Mouse (Mus musculus): Measurements from ENCODE around the gene Lrrc74b.
"Not testable (repeated sequence)": the region's sequence is repeated elsewhere in the genome, so short reads cannot be mapped to it uniquely, and the experiment has no call there.

The Lrrc74b gene

DNA sequence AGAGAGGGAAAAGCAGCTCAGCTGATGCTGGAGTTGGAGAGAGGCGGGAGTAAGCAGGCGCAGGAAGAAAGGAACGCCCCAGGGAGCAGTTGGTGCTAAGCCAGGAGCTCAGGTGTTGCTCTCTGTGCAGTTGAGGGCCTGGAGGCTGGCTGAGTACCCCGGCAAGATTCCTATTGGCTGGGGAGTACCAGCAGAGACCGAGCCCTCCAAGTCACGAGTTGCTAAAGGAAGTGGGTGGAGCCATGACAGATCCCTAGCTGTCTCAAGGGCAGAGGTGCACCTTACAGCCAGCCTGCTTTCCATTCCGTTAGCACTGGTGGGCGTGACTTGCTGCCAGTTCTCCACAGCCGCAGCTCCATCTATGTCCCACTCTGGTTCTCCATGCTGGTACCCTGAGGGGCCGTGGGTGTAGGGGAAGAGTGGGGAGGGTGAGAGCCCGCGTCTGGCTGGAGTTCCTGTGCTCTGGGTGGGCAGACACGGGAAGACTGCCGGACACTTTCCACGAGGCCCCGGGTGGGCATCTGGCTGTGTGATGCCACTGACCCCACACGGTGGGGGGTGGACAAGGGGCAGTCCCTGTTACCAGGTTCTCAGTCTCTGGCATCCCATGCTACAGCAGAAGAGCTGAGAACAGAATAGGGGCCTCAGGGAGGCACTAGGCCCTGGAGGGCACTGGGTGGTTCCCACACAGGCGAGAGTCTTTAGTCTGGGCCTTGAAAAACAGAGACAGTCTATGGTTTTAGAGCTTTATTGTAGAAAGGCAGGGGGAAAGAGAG, 6.9 kb downstream of the Lrrc74b start:
- DNase-seq (ENCODE audit: extremely low read depth, low read depth): peak; percentile 89

DNA sequence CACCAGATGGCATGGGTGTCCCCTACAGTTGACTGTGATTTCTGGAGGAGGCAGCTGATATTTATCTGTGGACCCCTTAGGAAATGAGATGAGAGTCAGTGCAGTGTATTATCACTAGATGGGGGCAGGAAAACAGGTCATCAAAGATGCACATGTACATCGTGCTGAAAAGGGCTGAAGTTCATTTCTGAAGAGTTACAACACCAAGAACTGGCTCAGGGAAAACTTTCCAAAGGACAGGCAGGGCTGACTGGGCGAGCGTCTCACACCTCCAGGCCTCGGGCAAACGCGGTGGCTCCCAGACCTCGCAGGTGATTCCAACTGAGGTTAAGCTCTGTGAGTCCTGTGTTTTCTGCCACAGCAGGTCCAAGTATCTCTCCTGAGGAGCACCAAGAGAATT, 8.2 kb downstream of the Lrrc74b start:
- DNase-seq (ENCODE audit: extremely low read depth, low read depth): no peak

GRCm38 (mm10) chr16:17542632-17543031, 18.4 kb downstream of the Lrrc74b start:
- DNase-seq (ENCODE audit: extremely low read depth, low read depth): no peak

DNA sequence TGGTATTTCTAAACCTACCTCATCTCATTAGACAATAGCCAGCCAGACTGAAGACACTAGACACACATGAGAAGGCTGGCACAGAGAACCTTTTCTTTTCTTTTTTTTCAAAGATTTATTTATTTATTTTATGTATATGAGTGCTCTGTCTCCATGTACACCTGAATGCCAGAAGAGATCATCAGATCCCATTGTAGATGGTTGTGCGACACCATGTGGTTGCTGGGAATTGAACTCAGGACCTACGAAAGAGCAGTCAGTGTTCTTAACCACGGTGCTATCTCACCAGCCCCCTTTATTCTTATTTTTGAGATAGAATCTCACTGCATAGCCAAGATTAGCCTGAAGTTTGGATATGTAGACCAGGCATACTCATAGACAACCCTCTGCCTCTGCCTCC, 24.5 kb downstream of the Lrrc74b start:
- DNase-seq (ENCODE audit: extremely low read depth, low read depth): no peak

DNA sequence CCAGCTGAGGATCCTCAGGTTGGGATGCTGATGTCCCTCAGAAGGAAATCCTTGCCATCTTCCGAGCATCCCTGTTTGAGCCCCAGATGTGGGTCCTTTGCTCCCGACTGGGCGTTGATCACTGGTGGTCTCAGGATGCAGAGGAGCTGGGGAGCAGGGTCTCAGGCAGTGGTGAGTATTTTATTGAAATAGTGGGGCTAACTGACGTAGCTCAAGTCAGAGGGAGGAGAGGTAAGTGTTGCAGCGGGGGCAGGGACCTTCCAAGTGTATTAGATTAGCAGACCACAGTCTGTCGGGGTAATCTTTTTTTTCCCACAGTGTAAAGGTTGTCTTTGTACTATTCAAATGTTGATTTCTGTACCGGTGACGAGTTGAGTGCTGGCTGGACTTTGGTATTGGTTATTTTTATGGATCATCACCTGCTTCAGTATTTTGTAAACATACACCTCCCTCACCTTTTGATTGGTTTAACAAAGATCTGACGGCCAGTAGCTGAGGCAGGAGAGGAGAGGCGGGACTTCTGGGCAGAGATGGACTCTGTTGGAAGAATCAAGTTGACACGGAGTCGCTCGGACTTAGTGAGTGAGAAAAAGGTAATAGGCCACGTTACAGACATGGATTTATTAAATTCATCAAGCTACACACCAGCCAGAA, 28.2 kb downstream of the Lrrc74b start:
- no peak for DNase-seq (ENCODE audit: extremely low read depth, low read depth)

DNA sequence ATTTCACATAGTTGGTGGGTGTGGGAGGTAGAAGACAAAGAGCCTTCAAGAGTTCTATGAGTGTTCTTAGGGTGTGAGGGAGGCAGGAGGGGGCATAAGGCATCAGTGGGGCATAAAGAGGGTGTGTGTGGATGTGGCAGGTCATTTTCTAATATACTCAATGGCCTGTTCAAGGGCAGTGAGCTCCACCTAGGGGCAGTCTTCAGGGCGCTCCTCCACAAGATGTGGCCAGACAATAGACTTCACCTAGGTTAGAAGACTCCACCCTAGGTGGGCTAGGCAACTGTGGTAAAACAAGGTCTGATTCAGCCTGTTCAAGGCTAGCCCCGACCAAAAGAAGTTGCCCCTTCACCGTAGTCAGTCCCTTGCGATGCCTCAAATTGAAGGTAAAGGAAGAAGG, 28.8 kb downstream of the Lrrc74b start:
- no peak for DNase-seq (ENCODE audit: extremely low read depth, low read depth)

GRCm38 (mm10) chr16:17530640-17531288, 30.3 kb downstream of the Lrrc74b start, which contains the start of gene Thap7:
Gene Thap7 (minus strand): TSS chr16:17531136.
- DNase-seq (ENCODE audit: extremely low read depth, low read depth): peak; percentile 87

- DNase-seq (ENCODE audit: extremely low read depth, low read depth): no peak
Measured at GRCm38 (mm10) chr16:17529981-17530586, 31.0 kb downstream of the Lrrc74b start.

DNA sequence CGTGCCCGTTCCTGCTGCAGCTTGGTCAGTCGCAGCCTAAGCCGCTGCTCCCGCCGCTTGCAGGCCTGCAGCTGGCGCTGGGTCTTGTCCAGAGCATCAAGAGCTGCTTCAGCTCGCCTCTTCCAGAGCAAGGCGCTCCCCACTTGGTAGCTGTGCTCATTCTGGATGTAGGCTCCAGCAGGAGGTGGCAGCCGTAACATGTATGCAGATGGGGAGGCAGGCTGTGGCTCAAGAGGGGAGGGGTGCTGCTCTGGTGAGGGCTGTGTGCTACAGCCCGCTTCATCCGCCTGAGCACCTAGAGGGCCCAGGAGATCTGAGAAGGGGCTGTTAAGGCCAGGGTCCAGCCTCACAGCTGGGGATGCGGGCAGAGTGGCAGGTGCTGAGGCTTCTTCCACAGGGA, 32.8 kb downstream of the Lrrc74b start:
- DNase-seq (ENCODE audit: extremely low read depth, low read depth): no peak

DNA sequence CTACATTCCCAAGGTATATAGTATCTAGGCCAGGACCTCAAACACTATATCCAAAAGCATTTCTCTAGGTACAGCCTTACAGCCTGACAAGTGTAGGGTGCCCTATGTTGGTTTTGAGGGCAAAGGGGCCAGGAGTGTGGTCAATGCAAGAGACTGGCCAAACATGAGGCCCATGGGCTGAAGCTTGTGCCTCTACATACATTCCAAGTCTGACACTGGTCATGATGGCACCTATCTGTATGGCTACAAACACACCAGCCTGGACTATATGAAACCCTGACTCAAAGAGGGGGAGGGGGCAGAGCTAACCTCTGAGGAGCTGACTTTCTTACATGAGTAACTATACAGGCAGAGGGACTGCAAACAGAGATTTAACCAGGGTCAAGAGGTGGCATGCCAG, 33.4 kb downstream of the Lrrc74b start:
- DNase-seq (ENCODE audit: extremely low read depth, low read depth): no peak

- no peak for DNase-seq (ENCODE audit: extremely low read depth, low read depth)
Measured at GRCm38 (mm10) chr16:17526223-17526622, 34.8 kb downstream of the Lrrc74b start.

- no peak for DNase-seq (ENCODE audit: extremely low read depth, low read depth)
Measured at GRCm38 (mm10) chr16:17525524-17525923, 35.5 kb downstream of the Lrrc74b start.

DNA sequence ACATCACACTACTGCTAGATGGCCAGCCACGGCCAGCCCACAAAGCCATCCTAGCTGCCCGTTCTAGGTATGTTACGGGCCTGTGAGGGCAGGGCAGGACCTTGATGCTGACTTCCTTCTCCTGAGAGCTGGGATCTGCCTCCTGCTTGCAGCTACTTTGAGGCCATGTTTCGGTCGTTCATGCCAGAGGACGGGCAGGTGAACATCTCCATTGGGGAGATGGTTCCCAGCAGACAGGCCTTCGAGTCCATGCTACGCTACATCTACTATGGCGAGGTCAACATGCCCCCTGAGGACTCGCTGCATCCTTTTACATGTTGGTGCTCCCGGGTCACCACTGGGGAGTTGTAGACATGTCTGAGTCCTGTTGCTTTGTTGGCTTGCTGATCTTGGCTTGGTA, 36.9 kb downstream of the Lrrc74b start:
- DNase-seq (ENCODE audit: extremely low read depth, low read depth): no peak

DNA sequence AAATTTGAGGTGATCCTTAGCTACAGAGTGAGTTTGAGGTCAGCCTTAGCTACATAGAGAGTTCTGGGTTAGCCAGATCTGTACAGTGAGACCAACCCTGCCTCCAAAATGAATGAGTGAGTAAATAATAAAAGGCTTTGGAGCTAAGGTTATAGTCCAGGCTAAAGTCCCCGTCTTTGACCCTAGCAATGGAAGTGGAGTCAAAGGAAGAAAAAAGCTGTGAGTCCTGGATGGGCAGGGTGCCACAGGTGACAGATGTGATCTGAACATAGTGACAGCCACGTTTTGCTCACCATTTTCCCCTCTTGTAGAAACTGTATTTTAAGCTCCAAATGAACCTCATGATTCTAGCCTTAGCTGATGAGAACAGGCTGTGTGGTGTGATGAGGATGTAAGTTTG, 42.1 kb downstream of the Lrrc74b start:
- no peak for DNase-seq (ENCODE audit: extremely low read depth, low read depth)

DNA sequence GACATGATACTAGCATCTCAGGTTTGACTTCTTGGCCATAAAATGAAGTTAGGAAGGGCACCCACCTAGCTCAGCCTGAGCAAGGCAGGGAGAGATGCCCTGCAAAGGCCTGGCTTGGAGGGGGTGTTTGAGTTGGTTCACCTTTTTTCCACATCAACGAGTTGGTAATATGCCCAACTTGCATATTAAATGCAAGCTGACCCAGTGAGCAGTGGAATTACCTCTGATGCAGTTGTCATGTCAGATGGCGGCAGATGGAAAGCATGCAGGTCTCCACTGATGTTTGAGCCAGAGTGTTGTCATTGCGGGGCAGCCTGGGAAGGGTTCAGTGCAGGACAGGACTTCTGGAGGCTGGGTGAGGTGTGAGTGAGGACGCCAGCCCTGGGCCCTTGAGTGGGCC, 49.6 kb downstream of the Lrrc74b start:
- DNase-seq (ENCODE audit: extremely low read depth, low read depth): no peak

DNA sequence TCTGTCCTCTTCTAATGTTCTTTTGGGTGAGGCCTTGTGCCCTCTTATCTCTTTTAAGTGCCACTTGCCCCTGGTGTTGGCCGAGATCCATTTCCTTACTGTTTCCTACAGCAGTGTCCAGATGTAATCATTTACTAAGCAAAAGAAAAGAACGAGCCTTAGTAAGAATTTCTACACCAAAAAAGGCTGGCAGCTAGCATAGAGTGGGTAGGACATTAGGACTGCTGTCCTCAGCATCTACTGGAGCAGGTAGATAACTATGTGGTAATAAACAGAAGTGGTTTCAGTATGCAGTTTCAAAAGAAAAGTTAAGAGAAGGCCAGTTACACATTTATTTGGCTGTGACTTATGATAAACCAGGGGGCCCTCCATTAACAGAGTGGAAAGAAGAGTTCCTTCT, 50.4 kb downstream of the Lrrc74b start:
- DNase-seq (ENCODE audit: extremely low read depth, low read depth): no peak

DNA sequence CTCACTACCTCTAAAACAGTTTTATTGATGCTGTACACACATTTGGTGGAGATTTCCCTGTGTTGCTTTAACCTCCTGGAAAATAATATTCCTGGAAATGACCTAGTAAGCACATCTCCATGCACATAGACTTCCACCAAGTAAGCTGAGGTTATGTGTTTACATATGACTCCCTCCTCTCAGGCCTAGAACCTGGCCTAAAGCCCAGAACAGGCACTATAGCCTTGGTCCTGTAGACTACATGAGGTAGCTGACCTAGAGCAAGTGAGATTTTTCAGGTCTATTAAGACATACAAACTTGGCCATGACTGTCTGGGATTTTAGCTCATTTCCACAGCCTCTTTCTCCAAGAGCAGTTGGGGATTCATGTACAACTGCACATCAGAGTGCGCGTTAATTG, 50.9 kb downstream of the Lrrc74b start:
- no peak for DNase-seq (ENCODE audit: extremely low read depth, low read depth)

DNA sequence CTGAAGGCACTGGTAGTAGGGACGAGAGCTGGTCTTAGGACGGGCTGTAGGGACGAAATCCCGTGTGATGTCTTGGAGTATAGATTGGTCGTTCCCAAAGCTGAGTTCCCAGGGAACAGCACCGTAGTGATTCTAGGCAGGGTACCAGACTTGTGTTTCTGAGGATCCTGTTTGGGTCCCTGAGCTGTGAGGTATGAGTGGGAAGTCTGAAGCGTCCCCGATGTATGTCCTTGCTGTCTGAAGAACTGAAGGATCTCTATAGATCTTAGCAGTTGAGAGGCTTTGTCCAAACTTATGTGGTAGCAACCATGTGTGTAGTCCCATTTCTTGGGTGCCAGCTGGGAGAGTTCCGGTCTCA, 51.8 kb downstream of the Lrrc74b start:
- no peak for DNase-seq (ENCODE audit: extremely low read depth, low read depth)

DNA sequence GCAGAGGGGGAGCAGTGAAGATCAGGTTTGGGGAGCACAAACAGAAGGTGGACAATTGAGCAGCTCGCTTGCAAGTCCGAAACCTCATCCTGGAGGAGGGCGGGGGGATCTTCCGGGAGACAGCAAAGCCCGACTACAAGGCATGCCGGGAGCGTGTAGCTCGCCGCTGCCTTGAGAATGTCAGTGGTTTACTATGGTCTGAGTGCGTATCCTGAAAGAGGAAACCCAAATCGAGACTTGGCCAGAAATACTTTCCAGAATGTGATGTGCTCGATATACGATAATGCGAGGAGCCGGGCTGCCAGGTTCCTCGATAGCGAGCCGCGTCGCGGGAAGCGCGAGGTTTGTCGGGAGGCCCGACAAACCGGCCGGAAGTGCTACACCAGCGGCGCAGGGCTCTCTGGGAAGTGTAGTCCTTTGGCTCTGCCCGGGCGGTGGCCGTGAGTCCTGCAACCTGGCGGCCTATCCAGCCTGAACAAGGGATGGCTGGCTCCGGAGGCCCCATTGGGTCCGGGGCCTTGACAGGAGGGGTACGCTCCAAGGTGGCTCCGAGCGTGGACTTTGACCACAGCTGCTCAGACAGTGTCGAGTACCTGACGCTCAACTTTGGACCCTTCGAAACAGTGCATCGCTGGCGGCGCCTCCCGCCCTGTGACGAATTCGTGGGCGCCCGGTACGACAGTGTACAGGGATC, 52.4 kb downstream of the Lrrc74b start, which contains the start of gene Lztr1:
TSS of gene Lztr1 (plus strand) at position 143 of the 694 bp plus-strand sequence.
- DNase-seq (ENCODE audit: extremely low read depth, low read depth): peak; percentile 79

DNA sequence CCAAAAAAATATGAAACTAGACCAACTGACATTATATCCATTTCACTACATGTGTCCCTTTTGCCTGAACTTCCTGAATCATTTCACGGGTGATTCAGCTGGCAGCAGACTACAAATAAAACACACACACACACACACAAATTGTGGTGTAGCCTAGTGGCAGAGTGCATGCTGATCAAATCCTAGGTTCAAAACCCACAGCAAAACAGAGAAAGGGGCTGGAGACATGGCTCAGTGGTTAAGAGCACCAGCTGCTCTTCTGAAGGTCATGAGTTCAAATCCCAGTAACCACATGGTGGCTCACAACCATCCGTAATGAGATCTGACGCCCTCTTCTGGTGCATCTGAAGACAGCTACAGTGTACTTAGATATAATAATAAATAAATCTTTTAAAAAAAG, 53.0 kb downstream of the Lrrc74b start:
- DNase-seq (ENCODE audit: extremely low read depth, low read depth): not testable (repeated sequence)

- no peak for DNase-seq (ENCODE audit: extremely low read depth, low read depth)
Measured at GRCm38 (mm10) chr16:17507018-17507552, 54.0 kb downstream of the Lrrc74b start.

Data from MEL-GATA-1-ER (cell line).